Mouse (Mus musculus) mature B cell (primary cell): ENCODE data around the gene Robo1.

Experiments used
- in situ Hi-C: fragments of 300-500 bp; cut with MboI; formaldehyde crosslinking; loops from 2 replicates; pipeline ENCODE4 v1.14.3; 2019

Gene Robo1

GRCm38 (mm10) chr16:72828381-72828780 lies 520.3 kb downstream of the Robo1 start:
- in situ Hi-C loops, result no loop called here

- in situ Hi-C loops, result no loop called here
These were observed 521.4 kb downstream of the Robo1 start for GRCm38 (mm10) chr16:72829530-72829929.

GRCm38 (mm10) chr16:72830394-72831056 lies 522.4 kb downstream of the Robo1 start:
- in situ Hi-C loops, result no loop called here

- in situ Hi-C loops, result no loop called here
These were observed 526.2 kb downstream of the Robo1 start for GRCm38 (mm10) chr16:72834266-72834665.

- in situ Hi-C loops, result no loop called here
These were observed 530.9 kb downstream of the Robo1 start for GRCm38 (mm10) chr16:72839031-72839430.

- in situ Hi-C loops, result no loop called here
These were observed 533.0 kb downstream of the Robo1 start for GRCm38 (mm10) chr16:72841066-72841465.

GRCm38 (mm10) chr16:72854101-72854500 lies 546.0 kb downstream of the Robo1 start:
- in situ Hi-C loops, result no loop called here

GRCm38 (mm10) chr16:72854809-72855503 lies 546.9 kb downstream of the Robo1 start:
- in situ Hi-C loops, result no loop called here

GRCm38 (mm10) chr16:72861707-72862277 lies 553.7 kb downstream of the Robo1 start:
- in situ Hi-C loops, result no loop called here

- in situ Hi-C loops, result no loop called here
These were observed 557.9 kb downstream of the Robo1 start for GRCm38 (mm10) chr16:72866011-72866410.

- in situ Hi-C loops, result no loop called here
These were observed 567.0 kb downstream of the Robo1 start for GRCm38 (mm10) chr16:72874934-72875732.

- in situ Hi-C loops, result no loop called here
These were observed 580.0 kb downstream of the Robo1 start for GRCm38 (mm10) chr16:72888108-72888507.

GRCm38 (mm10) chr16:72889401-72889800 lies 581.3 kb downstream of the Robo1 start:
- in situ Hi-C loops, result no loop called here

GRCm38 (mm10) chr16:72897125-72897524 lies 589.0 kb downstream of the Robo1 start:
- in situ Hi-C loops, result no loop called here

- in situ Hi-C loops, result no loop called here
These were observed 600.8 kb downstream of the Robo1 start for GRCm38 (mm10) chr16:72908895-72909294.

GRCm38 (mm10) chr16:72913134-72913533 lies 605.0 kb downstream of the Robo1 start:
- in situ Hi-C loops, result no loop called here

- in situ Hi-C loops, result no loop called here
These were observed 606.0 kb downstream of the Robo1 start for GRCm38 (mm10) chr16:72914068-72914630.

GRCm38 (mm10) chr16:72920013-72920412 lies 611.9 kb downstream of the Robo1 start:
- in situ Hi-C loops, result no loop called here

- in situ Hi-C loops, result no loop called here
These were observed 616.5 kb downstream of the Robo1 start for GRCm38 (mm10) chr16:72924423-72925224.

GRCm38 (mm10) chr16:72928525-72929122 lies 620.5 kb downstream of the Robo1 start:
- in situ Hi-C loops, result no loop called here

GRCm38 (mm10) chr16:72930871-72931270 lies 622.8 kb downstream of the Robo1 start:
- in situ Hi-C loops, result no loop called here
